Mouse (Mus musculus) hindbrain, embryonic 15.5 days (tissue): ENCODE results near the gene Mfsd2a. TPM values are rescaled to one million over a fixed set of nuclear protein-coding genes. Genes with fewer than 3 reads are reported as not detected.

ENCODE experiments used
- ATAC-seq: fragments of 200-750 bp; cut with Nextera tagmentation; 2 replicates; pipeline ENCODE4 v1.8.0; 2017; ENCODE audit warnings: low read depth, moderate number of reproducible peaks, moderate TSS enrichment; ENCODE audit not compliant: low FRiP score
- H3K27ac ChIP-seq: fragments of 300-500 bp; sonication (generic); replicated peaks from 2 replicates; pipeline ENCODE4 v1.5.1; 2015; ENCODE audit warnings: mild to moderate bottlenecking, inconsistent platforms
- H3K27me3 ChIP-seq: fragments of 300-500 bp; sonication (generic); 2 replicates; pipeline ENCODE4 v1.6.1; 2015; ENCODE audit warnings: control low read depth, inconsistent platforms
- H3K36me3 ChIP-seq: fragments of 300-500 bp; sonication (generic); 2 replicates; pipeline ENCODE4 v1.6.1; 2015; ENCODE audit warnings: control low read depth, inconsistent platforms
- H3K4me1 ChIP-seq: fragments of 300-500 bp; sonication (generic); replicated peaks from 2 replicates; pipeline ENCODE4 v1.6.1; 2015; ENCODE audit warnings: control low read depth, inconsistent platforms
- H3K4me2 ChIP-seq: fragments of 300-500 bp; sonication (generic); 2 replicates; pipeline ENCODE4 v1.6.1; 2015; ENCODE audit warnings: moderate library complexity, mild to moderate bottlenecking, inconsistent platforms
- H3K4me3 ChIP-seq: fragments of 300-500 bp; sonication (generic); 2 replicates; pipeline ENCODE4 v1.5.1; 2015; ENCODE audit warnings: mild to moderate bottlenecking, inconsistent platforms
- H3K9ac ChIP-seq: fragments of 300-500 bp; sonication (generic); 2 replicates; pipeline ENCODE4 v1.6.1; 2015; ENCODE audit warnings: inconsistent platforms
- H3K9me3 ChIP-seq: fragments of 300-500 bp; sonication (generic); 2 replicates; pipeline ENCODE4 v1.6.1; 2016; ENCODE audit warnings: control low read depth, inconsistent platforms
- WGBS: fragments of 180-500 bp; shearing (Covaris S2); methylation state at CpG from one replicate; pipeline ENCODE4 v1.1.7; 2015; 5-methylcytosine and 5-hydroxymethylcytosine counted together
- polyA plus RNA-seq: library from polyadenylated mRNA; unstranded; fragments of >200 nt; fragmentation: Nextera tagmentation; extraction: Ambion mirVana; gene quantifications from 2 replicates; pipeline ENCODE4 v1.2.1, GENCODE M21; 2015

The Mfsd2a gene
- polyA plus RNA-seq, 1 experiment from 2014 or later = 32.3 TPM

GRCm38 (mm10) chr4:122930939-122931590 lies 29.9 kb downstream of the Mfsd2a start:
- no peak overlapping the region for H3K4me3 ChIP-seq
- no peak for ATAC-seq
- H3K36me3 ChIP-seq = no peaks in the 10 kb centered on the region
- H3K4me2 ChIP-seq = no peak overlapping the region
- H3K27ac ChIP-seq = no peak overlapping the region
- H3K9ac ChIP-seq = no peak overlapping the region
- no peaks in the 10 kb centered on the region for H3K27me3 ChIP-seq
- 89% methylated on average over 2 of the region's 2 CpGs for WGBS
- H3K9me3 ChIP-seq = no peaks in the 10 kb centered on the region
- no peaks in the 10 kb centered on the region for H3K4me1 ChIP-seq

- no peaks in the 10 kb centered on the region for H3K36me3 ChIP-seq
- no peak overlapping the region for H3K4me2 ChIP-seq
- H3K9ac ChIP-seq = no peak overlapping the region
- 91% methylated on average over 15 of the region's 15 CpGs for WGBS
- H3K27ac ChIP-seq = no peak overlapping the region
- H3K4me1 ChIP-seq = no peaks in the 10 kb centered on the region
- H3K27me3 ChIP-seq = no peaks in the 10 kb centered on the region
- H3K4me3 ChIP-seq = no peak overlapping the region
- no peaks in the 10 kb centered on the region for H3K9me3 ChIP-seq
- no peak for ATAC-seq
Measured at GRCm38 (mm10) chr4:122923392-122924344, 37.3 kb downstream of the Mfsd2a start.

GRCm38 (mm10) chr4:122922841-122923240 lies 38.1 kb downstream of the Mfsd2a start:
- Histone ChIP-seq H3K4me3 (no peak overlapping the region), H3K27ac (no peak overlapping the region), H3K36me3 (no peaks in the 10 kb centered on the region), H3K9ac (no peak overlapping the region), H3K4me1 (no peaks in the 10 kb centered on the region), H3K27me3 (no peaks in the 10 kb centered on the region), H3K9me3 (no peaks in the 10 kb centered on the region), H3K4me2 (no peak overlapping the region)
- 0% methylated on average over 1 of the region's 1 CpGs for WGBS
- no peak for ATAC-seq

GRCm38 (mm10) chr4:122915985-122916384 lies 45.0 kb downstream of the Mfsd2a start:
- Histone ChIP-seq H3K9me3 (no peaks in the 10 kb centered on the region), H3K27me3 (no peaks in the 10 kb centered on the region), H3K9ac (no peak overlapping the region), H3K4me3 (no peak overlapping the region), H3K4me1 (no peaks in the 10 kb centered on the region), H3K36me3 (no peaks in the 10 kb centered on the region), H3K27ac (no peak overlapping the region), H3K4me2 (no peak overlapping the region)
- no peak for ATAC-seq
- WGBS = 91% methylated on average over 4 of the region's 4 CpGs

- no peak overlapping the region for H3K27ac ChIP-seq
- H3K9me3 ChIP-seq = no peaks in the 10 kb centered on the region
- H3K4me1 ChIP-seq = 0 out of 2 replicates have a peak, but pooled peaks cover 3% of the 10 kb centered on the region
- H3K27me3 ChIP-seq = no peaks in the 10 kb centered on the region
- ATAC-seq = no peak
- 74% methylated on average over 7 of the region's 7 CpGs for WGBS
- no peak overlapping the region for H3K4me3 ChIP-seq
- H3K4me2 ChIP-seq = no peak overlapping the region
- no peak overlapping the region for H3K9ac ChIP-seq
- H3K36me3 ChIP-seq = no peaks in the 10 kb centered on the region
Measured at GRCm38 (mm10) chr4:122914186-122914585, 46.8 kb downstream of the Mfsd2a start.

GRCm38 (mm10) chr4:122912613-122913012 lies 48.4 kb downstream of the Mfsd2a start:
- no peaks in the 10 kb centered on the region for H3K36me3 ChIP-seq
- no peaks in the 10 kb centered on the region for H3K27me3 ChIP-seq
- H3K9me3 ChIP-seq = no peaks in the 10 kb centered on the region
- no peak overlapping the region for H3K9ac ChIP-seq
- ATAC-seq = no peak
- 0 out of 2 replicates have a peak, but pooled peaks cover 7% of the 10 kb centered on the region for H3K4me1 ChIP-seq
- H3K4me3 ChIP-seq = no peak overlapping the region
- 80% methylated on average over 5 of the region's 5 CpGs for WGBS
- no peak overlapping the region for H3K4me2 ChIP-seq
- H3K27ac ChIP-seq = no peak overlapping the region

- Histone ChIP-seq H3K9ac (no peak overlapping the region), H3K9me3 (no peaks in the 10 kb centered on the region), H3K4me2 (no peak overlapping the region), H3K4me1 (0 out of 2 replicates have a peak, but pooled peaks cover 7% of the 10 kb centered on the region), H3K27ac (no peak overlapping the region), H3K27me3 (no peaks in the 10 kb centered on the region), H3K4me3 (no peak overlapping the region), H3K36me3 (no peaks in the 10 kb centered on the region)
- 51% methylated on average over 6 of the region's 6 CpGs for WGBS
- ATAC-seq = no peak
Measured at GRCm38 (mm10) chr4:122910577-122910976, 50.4 kb downstream of the Mfsd2a start.

- ATAC-seq = peak; percentile 56; the same call in 1 of the 2 replicates
- H3K9ac ChIP-seq = no peak overlapping the region
- whole genome bisulfite sequencing = 23% methylated on average over 12 of the region's 12 CpGs
- peak overlapping the region; percentile 33 for H3K4me2 ChIP-seq
- 0 out of 2 replicates have a peak, but pooled peaks cover 7% of the 10 kb centered on the region for H3K4me1 ChIP-seq
- no peaks in the 10 kb centered on the region for H3K27me3 ChIP-seq
- H3K4me3 ChIP-seq = no peak overlapping the region
- H3K27ac ChIP-seq = no peak overlapping the region
- H3K9me3 ChIP-seq = no peaks in the 10 kb centered on the region
- no peaks in the 10 kb centered on the region for H3K36me3 ChIP-seq
Measured at GRCm38 (mm10) chr4:122909572-122910189, 51.3 kb downstream of the Mfsd2a start.

GRCm38 (mm10) chr4:122905359-122905758 lies 55.6 kb downstream of the Mfsd2a start:
- Histone ChIP-seq H3K36me3 (no peaks in the 10 kb centered on the region), H3K9me3 (no peaks in the 10 kb centered on the region), H3K4me2 (no peak overlapping the region), H3K27me3 (no peaks in the 10 kb centered on the region), H3K27ac (no peak overlapping the region), H3K4me1 (0 out of 2 replicates have a peak, but pooled peaks cover 7% of the 10 kb centered on the region), H3K4me3 (no peak overlapping the region), H3K9ac (no peak overlapping the region)
- ATAC-seq = no peak
- 83% methylated on average over 10 of the region's 10 CpGs for WGBS

GRCm38 (mm10) chr4:122903709-122904108 lies 57.3 kb downstream of the Mfsd2a start:
- no peak overlapping the region for H3K27ac ChIP-seq

GRCm38 (mm10) chr4:122902156-122902555 lies 58.8 kb downstream of the Mfsd2a start:
- no peaks in the 10 kb centered on the region for H3K9me3 ChIP-seq
- no peaks in the 10 kb centered on the region for H3K36me3 ChIP-seq
- H3K9ac ChIP-seq = no peak overlapping the region
- no peak overlapping the region for H3K4me2 ChIP-seq
- no peaks in the 10 kb centered on the region for H3K4me1 ChIP-seq
- H3K4me3 ChIP-seq = no peak overlapping the region
- no peak for ATAC-seq
- 37% methylated on average over 6 of the region's 6 CpGs for WGBS
- no peaks in the 10 kb centered on the region for H3K27me3 ChIP-seq
- no peak overlapping the region for H3K27ac ChIP-seq

More at GRCm38 (mm10) chr4:122903709-122904108, 57.3 kb downstream of the Mfsd2a start:
- H3K9ac ChIP-seq = no peak overlapping the region
- H3K27me3 ChIP-seq = no peaks in the 10 kb centered on the region
- no peak overlapping the region for H3K4me3 ChIP-seq
- WGBS = 94% methylated on average over 3 of the region's 3 CpGs
- H3K4me2 ChIP-seq = no peak overlapping the region
- H3K9me3 ChIP-seq = no peaks in the 10 kb centered on the region
- no peak for ATAC-seq
- no peaks in the 10 kb centered on the region for H3K36me3 ChIP-seq
- no peaks in the 10 kb centered on the region for H3K4me1 ChIP-seq

- 18% methylated on average over 5 of the region's 5 CpGs for WGBS
- Histone ChIP-seq H3K36me3 (no peaks in the 10 kb centered on the region), H3K4me1 (no peaks in the 10 kb centered on the region), H3K4me3 (no peak overlapping the region), H3K27me3 (no peaks in the 10 kb centered on the region), H3K27ac (no peak overlapping the region), H3K9ac (no peak overlapping the region), H3K4me2 (no peak overlapping the region), H3K9me3 (no peaks in the 10 kb centered on the region)
- ATAC-seq = peak; percentile 45; the same call in 1 of the 2 replicates
Measured at GRCm38 (mm10) chr4:122898313-122898712, 62.7 kb downstream of the Mfsd2a start.
